Mouse (Mus musculus) olfactory bulb, adult 2 months (tissue): ENCODE results near the gene Pcx. TPM values are rescaled to one million over a fixed set of nuclear protein-coding genes. Genes with fewer than 3 reads are reported as not detected.
A peak's percentile ranks its signal among the peaks of the same experiment; 100 is the strongest.

Experiments used
- H3K27ac ChIP-seq: fragments of 200-500 bp; 2 replicates; pipeline ENCODE4 v1.5.1; 2012; ENCODE audit warnings: low read depth, low read length; ENCODE audit not compliant: insufficient read depth
- H3K4me1 ChIP-seq: fragments of 200-500 bp; 2 replicates; pipeline ENCODE4 v1.6.1; 2012; ENCODE audit warnings: low read length; ENCODE audit not compliant: control insufficient read depth, insufficient read depth
- H3K4me3 ChIP-seq: fragments of 200-500 bp; 2 replicates; pipeline ENCODE4 v1.5.1; 2012; ENCODE audit warnings: mild to moderate bottlenecking, low read depth, low read length, moderate library complexity; ENCODE audit not compliant: insufficient read depth
- CTCF ChIP-seq: fragments of 200-500 bp; IDR thresholded peaks from 2 replicates; pipeline ENCODE4 v1.5.1; 2012; ENCODE audit warnings: low read depth, mild to moderate bottlenecking, low read length, moderate library complexity; ENCODE audit not compliant: insufficient read depth
- POLR2A ChIP-seq: fragments of 200-500 bp; IDR thresholded peaks from 2 replicates; pipeline ENCODE4 v1.6.1; 2012; ENCODE audit warnings: mild to moderate bottlenecking, low read depth, low read length, moderate library complexity; ENCODE audit not compliant: insufficient read depth
- WGBS: fragments of 180-500 bp; shearing (Covaris S2); methylation state at CpG from one replicate; pipeline ENCODE4 v1.1.7; 2018; 5-methylcytosine and 5-hydroxymethylcytosine counted together
- polyA plus RNA-seq: library from polyadenylated mRNA; stranded (reverse); fragments of >200 nt; gene quantifications from 2 replicates; pipeline ENCODE4 v1.2.4, GENCODE M21; 2012; ENCODE audit warnings: low replicate concordance; ENCODE audit not compliant: missing spikeins, insufficient read depth, insufficient read length

Gene Pcx
- polyA plus RNA-seq, 1 experiment: not detected

GRCm38 (mm10) chr19:4605654-4606053 is 95.4 kb downstream of the Pcx start:
- Histone ChIP-seq H3K4me1 (no peaks in the 10 kb centered on the region), H3K27ac (no peak overlapping the region), H3K4me3 (no peak overlapping the region)
- 81% methylated on average over 4 of the region's 4 CpGs for WGBS
- no peak for TF ChIP-seq POLR2A
- TF ChIP-seq CTCF: no peak

- TF ChIP-seq POLR2A: no peak
- TF ChIP-seq CTCF: no peak
- Histone ChIP-seq H3K4me1 (peaks cover 11% of the 10 kb centered on the region), H3K27ac (no peak overlapping the region), H3K4me3 (no peak overlapping the region)
- WGBS: 95% methylated on average over 12 of the region's 12 CpGs
Observed at GRCm38 (mm10) chr19:4607406-4607805, 97.1 kb downstream of the Pcx start.

GRCm38 (mm10) chr19:4608511-4608910 is 98.2 kb downstream of the Pcx start:
- TF ChIP-seq CTCF (no peak), POLR2A (no peak)
- Histone ChIP-seq H3K27ac (no peak overlapping the region), H3K4me3 (no peak overlapping the region), H3K4me1 (peaks cover 22% of the 10 kb centered on the region)
- WGBS: 91% methylated on average over 4 of the region's 4 CpGs

GRCm38 (mm10) chr19:4610109-4610508 is 99.8 kb downstream of the Pcx start:
- WGBS: 34% methylated on average over 4 of the region's 4 CpGs
- Histone ChIP-seq H3K4me3 (no peak overlapping the region), H3K4me1 (peaks cover 33% of the 10 kb centered on the region), H3K27ac (no peak overlapping the region)
- TF ChIP-seq POLR2A (no peak), CTCF (no peak)

GRCm38 (mm10) chr19:4612181-4612961 is 102.1 kb downstream of the Pcx start:
- Histone ChIP-seq H3K27ac (no peak overlapping the region), H3K4me1 (peaks cover 39% of the 10 kb centered on the region), H3K4me3 (no peak overlapping the region)
- TF ChIP-seq POLR2A: no peak
- TF ChIP-seq CTCF: no peak
- 86% methylated on average over 19 of the region's 19 CpGs for WGBS

- TF ChIP-seq CTCF (no peak), POLR2A (no peak)
- WGBS: 83% methylated on average over 33 of the region's 33 CpGs
- peak overlapping the region; percentile 96 for H3K4me3 ChIP-seq
- H3K27ac ChIP-seq: no peak overlapping the region
- peaks cover 39% of the 10 kb centered on the region for H3K4me1 ChIP-seq
Observed at GRCm38 (mm10) chr19:4613464-4614304, 103.4 kb downstream of the Pcx start.

- Histone ChIP-seq H3K4me3 (peak overlapping the region; percentile 96), H3K27ac (peak overlapping the region; percentile 90), H3K4me1 (peaks cover 39% of the 10 kb centered on the region)
- TF ChIP-seq CTCF (no peak), POLR2A (no peak)
- 10% methylated on average over 48 of the region's 49 CpGs for WGBS
Observed at GRCm38 (mm10) chr19:4614305-4615150, 104.3 kb downstream of the Pcx start.
